Mouse (Mus musculus) forebrain, embryonic 16.5 days (tissue): Measurements from ENCODE around the gene Nol4l. TPM values are rescaled to one million over a fixed set of nuclear protein-coding genes. Genes with fewer than 3 reads are reported as not detected.
A peak's percentile ranks its signal among the peaks of the same experiment; 100 is the strongest.

ENCODE experiments used
- ATAC-seq: fragments of 200-750 bp; cut with Nextera tagmentation; 2 replicates; pipeline ENCODE4 v1.8.0; 2017; ENCODE audit warnings: mild to moderate bottlenecking, moderate library complexity
- H3K27ac ChIP-seq: fragments of 300-500 bp; sonication (generic); 2 replicates; pipeline ENCODE4 v1.5.1; 2014; ENCODE audit warnings: low read length, control low read depth
- H3K27me3 ChIP-seq: fragments of 300-500 bp; sonication (generic); replicated peaks from 2 replicates; pipeline ENCODE4 v1.6.1; 2014; ENCODE audit warnings: low read length; ENCODE audit not compliant: control insufficient read depth, insufficient read depth
- H3K36me3 ChIP-seq: fragments of 300-500 bp; sonication (generic); 2 replicates; pipeline ENCODE4 v1.6.1; 2014; ENCODE audit not compliant: control insufficient read depth, insufficient read depth
- H3K4me1 ChIP-seq: fragments of 300-500 bp; sonication (generic); replicated peaks from 2 replicates; pipeline ENCODE4 v1.6.1; 2014; ENCODE audit warnings: low read length; ENCODE audit not compliant: control insufficient read depth, insufficient read depth
- H3K4me2 ChIP-seq: fragments of 300-500 bp; sonication (generic); 2 replicates; pipeline ENCODE4 v1.6.1; 2014; ENCODE audit warnings: mild to moderate bottlenecking, low read length, control low read depth
- H3K4me3 ChIP-seq: fragments of 300-500 bp; sonication (generic); replicated peaks from 2 replicates; pipeline ENCODE4 v1.5.1; 2014; ENCODE audit warnings: mild to moderate bottlenecking, low read length, control low read depth
- H3K9ac ChIP-seq: fragments of 300-500 bp; sonication (generic); replicated peaks from 2 replicates; pipeline ENCODE4 v1.6.1; 2014; ENCODE audit warnings: low read depth, low read length, control low read depth
- H3K9me3 ChIP-seq: fragments of 300-500 bp; sonication (generic); 2 replicates; pipeline ENCODE4 v1.6.1; 2016; ENCODE audit warnings: low read length; ENCODE audit not compliant: control insufficient read depth
- WGBS: fragments of 180-500 bp; shearing (Covaris S2); extraction: QIAGEN DNeasy Blood & Tissue Kit; methylation state at CpG from one replicate; pipeline ENCODE4 v1.1.7; 2014; 5-methylcytosine and 5-hydroxymethylcytosine counted together
- polyA plus RNA-seq: library from polyadenylated mRNA; unstranded; fragments of >200 nt; fragmentation: Nextera tagmentation; extraction: Ambion mirVana; gene quantifications from 2 replicates; pipeline ENCODE4 v1.2.1, GENCODE M21; 2015

Nol4l gene
- polyA plus RNA-seq, 1 experiment from 2014 or later = 50.4 TPM

DNA sequence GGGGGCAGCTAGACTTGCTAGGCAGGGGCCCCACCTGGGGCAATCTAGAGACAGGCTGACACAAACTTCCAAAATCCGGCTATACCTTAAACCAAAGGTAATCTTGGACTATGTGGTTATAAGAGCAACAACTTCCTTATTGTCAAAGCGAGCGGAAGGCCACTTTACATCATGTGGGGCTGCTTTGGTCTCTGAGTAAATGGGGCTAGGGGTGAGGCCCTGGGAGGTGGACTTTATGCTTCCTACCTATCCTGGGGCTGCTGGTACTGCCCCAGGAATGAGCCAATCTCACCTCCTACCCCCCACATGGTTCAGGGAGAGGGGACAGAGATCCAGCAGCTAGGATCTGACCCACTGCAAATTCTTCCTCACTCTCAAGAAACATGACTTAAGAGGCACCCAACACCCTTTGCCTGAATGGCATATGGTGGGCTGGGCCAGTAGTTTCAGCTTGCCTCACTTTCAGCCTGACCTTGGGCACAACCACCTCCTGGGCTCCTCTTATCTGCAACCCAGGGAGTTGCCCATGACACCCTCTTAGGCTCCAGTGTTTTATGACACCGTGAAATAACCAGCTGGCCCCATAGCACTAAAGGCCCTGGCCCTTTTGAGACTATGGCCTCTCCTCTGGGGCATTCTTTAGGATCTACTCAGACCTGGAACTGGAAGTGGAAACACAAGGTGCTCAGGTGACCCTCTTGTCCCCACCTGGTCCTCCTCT, 104.5 kb downstream of the Nol4l start:
- ATAC-seq = no peak
- no peak overlapping the region for H3K4me2 ChIP-seq
- H3K36me3 ChIP-seq = peaks cover 8% of the 10 kb centered on the region
- no peaks in the 10 kb centered on the region for H3K9me3 ChIP-seq
- H3K9ac ChIP-seq = no peak overlapping the region
- no peak overlapping the region for H3K4me3 ChIP-seq
- WGBS = 89% methylated on average over 4 of the region's 4 CpGs
- peak overlapping the region; percentile 73 for H3K27ac ChIP-seq
- peaks cover 36% of the 10 kb centered on the region for H3K4me1 ChIP-seq
- no peaks in the 10 kb centered on the region for H3K27me3 ChIP-seq

DNA sequence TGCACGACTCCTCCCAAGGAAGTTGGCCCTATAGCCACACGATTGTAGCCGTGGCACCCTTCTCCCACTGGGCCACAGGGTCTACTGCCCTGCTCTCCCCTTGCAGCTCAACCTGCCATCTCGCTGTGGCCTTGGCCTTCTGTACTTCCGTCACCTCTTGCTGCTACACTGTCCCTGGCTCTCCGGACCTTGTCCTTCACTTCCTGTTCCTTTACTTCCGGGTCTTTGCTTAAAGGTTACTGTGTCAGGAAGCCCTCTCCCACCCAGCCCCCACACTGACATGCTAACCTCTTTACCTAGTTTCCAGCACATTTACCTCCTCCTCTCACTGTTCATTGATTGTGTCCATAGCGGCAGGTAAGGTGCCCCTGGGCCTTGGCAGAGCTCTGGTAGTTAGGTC, 105.2 kb downstream of the Nol4l start:
- no peak overlapping the region for H3K4me2 ChIP-seq
- H3K4me1 ChIP-seq = peaks cover 36% of the 10 kb centered on the region
- no peaks in the 10 kb centered on the region for H3K27me3 ChIP-seq
- ATAC-seq = no peak
- WGBS = 87% methylated on average over 8 of the region's 8 CpGs
- H3K27ac ChIP-seq = no peak overlapping the region
- no peak overlapping the region for H3K4me3 ChIP-seq
- H3K9ac ChIP-seq = no peak overlapping the region
- H3K36me3 ChIP-seq = peaks cover 13% of the 10 kb centered on the region
- H3K9me3 ChIP-seq = no peaks in the 10 kb centered on the region

DNA sequence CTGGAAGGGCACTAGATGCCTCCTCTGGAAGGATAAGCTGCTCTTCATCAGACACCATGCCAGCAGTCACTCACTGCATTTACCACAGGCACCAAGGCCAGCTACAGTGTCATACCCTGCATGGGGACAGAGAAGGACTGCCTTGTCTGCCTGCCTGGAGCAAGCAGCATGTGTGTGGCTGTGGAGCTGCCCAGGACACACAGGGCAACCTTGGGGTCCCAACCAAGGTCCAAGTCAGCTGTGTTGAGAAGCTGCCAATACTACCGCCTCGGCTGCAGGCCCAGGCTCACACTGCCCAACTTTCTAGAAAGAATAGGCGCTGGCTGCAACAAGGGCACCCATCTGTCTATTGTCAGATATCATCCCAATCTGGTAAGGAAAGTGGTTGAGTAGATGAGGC, 106.7 kb downstream of the Nol4l start:
- H3K4me3 ChIP-seq = no peak overlapping the region
- H3K9me3 ChIP-seq = no peaks in the 10 kb centered on the region
- H3K9ac ChIP-seq = no peak overlapping the region
- H3K4me2 ChIP-seq = no peak overlapping the region
- H3K27me3 ChIP-seq = no peaks in the 10 kb centered on the region
- WGBS = 72% methylated on average over 3 of the region's 3 CpGs
- H3K36me3 ChIP-seq = peaks cover 9% of the 10 kb centered on the region
- H3K27ac ChIP-seq = no peak overlapping the region
- ATAC-seq = no peak
- peaks cover 42% of the 10 kb centered on the region for H3K4me1 ChIP-seq

DNA sequence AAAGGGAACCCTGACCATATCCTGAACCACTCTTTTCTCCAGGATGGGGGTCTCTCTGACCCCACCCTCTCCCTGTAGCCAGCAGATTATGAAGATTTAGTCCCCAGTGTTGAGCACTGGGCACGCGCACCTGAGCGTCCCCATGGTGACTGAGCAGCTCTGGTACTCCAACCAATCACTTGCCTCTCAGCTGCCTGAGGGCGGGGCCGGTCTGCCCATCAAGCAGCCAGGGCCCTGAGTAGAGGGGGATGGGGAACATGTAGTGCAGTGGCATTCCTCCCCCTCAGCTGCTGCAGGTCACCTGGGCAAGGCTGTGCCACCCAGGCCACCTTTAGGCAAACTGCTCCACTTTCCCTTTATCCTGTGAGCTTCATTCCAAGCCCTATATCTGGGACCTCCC, 107.7 kb downstream of the Nol4l start:
- 12% methylated on average over 5 of the region's 5 CpGs for WGBS
- Histone ChIP-seq H3K4me1 (peaks cover 42% of the 10 kb centered on the region), H3K27me3 (no peaks in the 10 kb centered on the region), H3K4me2 (no peak overlapping the region), H3K4me3 (no peak overlapping the region), H3K27ac (no peak overlapping the region), H3K9ac (no peak overlapping the region), H3K9me3 (no peaks in the 10 kb centered on the region), H3K36me3 (peaks cover 18% of the 10 kb centered on the region)
- peak; percentile 45 for ATAC-seq

DNA sequence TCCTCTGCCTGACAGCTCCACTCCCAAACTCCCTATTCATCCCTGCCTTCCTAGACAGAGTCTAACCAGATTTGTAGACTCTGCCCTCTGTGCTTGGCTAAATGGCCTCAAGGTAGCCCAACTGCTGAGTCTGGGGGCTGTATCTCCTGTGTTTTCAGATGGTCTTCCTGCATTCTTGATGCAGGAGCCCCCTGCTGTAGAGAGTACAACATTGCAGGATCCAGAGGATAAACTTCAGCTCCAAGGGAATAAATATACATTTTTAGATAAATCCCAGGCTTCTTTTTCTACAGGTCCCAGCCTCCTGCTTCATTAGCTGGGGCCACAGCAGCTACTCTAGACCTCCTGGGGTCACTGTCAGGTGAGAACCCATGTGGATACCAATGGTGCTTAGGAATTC, 108.5 kb downstream of the Nol4l start:
- H3K4me2 ChIP-seq = no peak overlapping the region
- H3K4me1 ChIP-seq = peaks cover 37% of the 10 kb centered on the region
- no peak for ATAC-seq
- no peaks in the 10 kb centered on the region for H3K27me3 ChIP-seq
- H3K4me3 ChIP-seq = no peak overlapping the region
- no peak overlapping the region for H3K9ac ChIP-seq
- no peak overlapping the region for H3K27ac ChIP-seq
- H3K36me3 ChIP-seq = peaks cover 22% of the 10 kb centered on the region
- no peaks in the 10 kb centered on the region for H3K9me3 ChIP-seq

DNA sequence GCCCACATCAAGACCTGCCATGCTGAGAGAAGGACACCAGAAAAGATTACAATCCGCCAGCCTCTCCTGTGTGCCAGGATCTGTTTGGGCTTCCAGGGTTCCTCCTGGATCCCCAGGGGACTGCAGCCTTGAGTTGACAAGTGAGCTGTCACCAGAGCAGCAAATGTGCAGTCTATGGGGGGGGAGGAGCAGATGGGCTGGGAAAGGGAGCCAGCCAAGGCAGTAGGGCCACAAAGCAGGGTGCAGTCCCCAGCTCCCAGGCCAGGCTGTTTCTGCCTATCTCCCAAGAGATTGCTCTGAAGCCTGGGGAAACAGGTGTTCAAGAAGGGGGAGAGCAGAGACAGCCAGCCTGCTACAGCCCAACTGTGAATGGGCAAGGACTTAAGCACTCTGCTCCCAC, 111.4 kb downstream of the Nol4l start:
- Histone ChIP-seq H3K27me3 (no peaks in the 10 kb centered on the region), H3K27ac (no peak overlapping the region), H3K9me3 (no peaks in the 10 kb centered on the region), H3K4me2 (no peak overlapping the region), H3K4me3 (no peak overlapping the region), H3K4me1 (peaks cover 22% of the 10 kb centered on the region), H3K36me3 (peaks cover 28% of the 10 kb centered on the region), H3K9ac (no peak overlapping the region)
- ATAC-seq = peak; percentile 52
- 60% methylated on average over 1 of the region's 1 CpGs for WGBS

DNA sequence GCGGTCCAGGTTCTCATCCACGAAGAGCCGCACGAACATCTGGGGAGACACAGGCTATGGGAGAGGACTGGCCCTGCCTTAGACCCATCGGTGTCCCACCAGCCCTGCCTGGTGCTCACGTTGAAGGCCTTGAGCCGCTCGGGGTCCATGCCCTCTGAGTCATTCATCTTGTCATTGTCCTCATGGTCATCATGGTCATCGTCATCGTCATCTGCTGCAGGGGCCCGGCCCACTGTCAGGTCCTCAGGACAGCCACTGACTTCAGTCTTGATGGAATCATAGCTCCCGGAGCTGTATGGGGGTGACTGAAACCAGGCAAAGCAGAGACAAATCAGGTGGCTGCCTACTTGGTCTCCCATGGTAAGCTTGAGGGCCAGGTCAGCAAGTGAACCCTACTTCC, 111.9 kb downstream of the Nol4l start:
- Histone ChIP-seq H3K9ac (no peak overlapping the region), H3K36me3 (peaks cover 30% of the 10 kb centered on the region), H3K4me3 (no peak overlapping the region), H3K27ac (no peak overlapping the region), H3K9me3 (no peaks in the 10 kb centered on the region), H3K27me3 (no peaks in the 10 kb centered on the region), H3K4me2 (no peak overlapping the region), H3K4me1 (peaks cover 18% of the 10 kb centered on the region)
- 98% methylated on average over 12 of the region's 12 CpGs for whole genome bisulfite sequencing
- no peak for ATAC-seq

DNA sequence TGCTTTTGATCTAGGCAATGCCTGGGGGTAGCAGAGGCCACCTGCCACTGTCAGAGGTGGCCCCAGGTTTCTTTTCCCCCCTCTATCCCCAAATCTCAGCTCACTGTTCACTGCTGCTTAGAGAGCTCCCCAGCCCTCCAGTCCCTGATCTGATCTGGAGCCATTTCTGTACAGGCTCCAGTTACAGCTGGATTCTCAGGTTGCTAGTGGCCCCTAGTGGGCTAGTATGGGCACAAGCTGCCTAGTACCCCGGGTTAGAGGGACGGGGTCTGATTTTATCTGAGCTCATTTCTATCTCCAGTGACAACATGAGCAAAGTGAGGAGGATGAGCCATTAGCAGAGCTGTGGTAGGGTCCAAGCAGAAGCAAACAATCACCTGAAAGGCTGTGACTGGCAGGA, 115.2 kb downstream of the Nol4l start:
- Histone ChIP-seq H3K9me3 (no peaks in the 10 kb centered on the region), H3K4me3 (no peak overlapping the region), H3K27ac (no peak overlapping the region), H3K4me1 (peaks cover 8% of the 10 kb centered on the region; the same call in 1 of the 2 replicates), H3K36me3 (peaks cover 48% of the 10 kb centered on the region), H3K9ac (no peak overlapping the region), H3K4me2 (no peak overlapping the region), H3K27me3 (no peaks in the 10 kb centered on the region)
- ATAC-seq = no peak
- 42% methylated on average over 2 of the region's 2 CpGs for WGBS

DNA sequence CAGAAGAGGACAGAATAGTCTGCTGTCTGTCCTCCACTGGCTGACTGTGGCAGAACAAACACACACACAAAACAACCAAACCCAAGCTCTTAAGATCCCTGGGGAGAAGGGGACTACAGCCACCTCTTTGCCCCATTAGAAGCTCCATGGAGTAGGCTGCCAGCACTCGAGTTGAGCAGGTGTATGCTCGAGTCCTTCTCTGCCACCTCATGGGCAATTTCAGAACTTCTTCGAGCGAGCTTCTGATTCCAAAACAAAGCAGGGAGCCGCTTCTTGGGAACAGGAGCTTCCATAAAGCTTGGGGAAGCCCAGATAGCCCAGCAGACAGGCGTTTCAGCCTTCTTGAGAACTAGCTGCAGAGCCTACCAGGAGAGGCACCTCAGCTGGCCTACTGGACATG, 117.2 kb downstream of the Nol4l start:
- no peaks in the 10 kb centered on the region for H3K4me1 ChIP-seq
- 59% methylated on average over 6 of the region's 6 CpGs for WGBS
- H3K27me3 ChIP-seq = no peaks in the 10 kb centered on the region
- H3K9me3 ChIP-seq = no peaks in the 10 kb centered on the region
- ATAC-seq = no peak
- H3K27ac ChIP-seq = no peak overlapping the region
- H3K4me3 ChIP-seq = no peak overlapping the region
- H3K36me3 ChIP-seq = peaks cover 45% of the 10 kb centered on the region
- no peak overlapping the region for H3K9ac ChIP-seq
- H3K4me2 ChIP-seq = no peak overlapping the region

DNA sequence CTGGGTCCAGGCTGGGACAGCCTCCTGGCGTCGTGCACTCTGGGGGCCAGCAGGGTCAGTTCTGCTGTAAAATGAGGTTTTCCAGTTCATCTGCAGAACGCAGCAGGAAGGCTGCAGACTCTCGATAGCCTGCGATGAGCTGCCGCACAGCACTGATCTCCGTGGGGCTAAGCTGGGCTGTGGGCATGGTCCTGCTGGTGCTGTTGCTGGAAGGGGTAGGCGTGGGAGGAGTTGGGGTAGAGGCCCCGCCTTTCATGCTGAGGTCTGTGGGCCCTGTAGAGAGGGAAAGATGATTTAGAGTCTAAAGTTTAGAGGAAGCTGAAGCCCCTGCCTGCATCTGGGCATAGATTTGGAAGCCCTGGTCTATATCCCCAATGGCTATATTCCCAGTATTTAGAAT, 118.2 kb downstream of the Nol4l start:
- no peaks in the 10 kb centered on the region for H3K27me3 ChIP-seq
- H3K4me1 ChIP-seq = no peaks in the 10 kb centered on the region
- no peak overlapping the region for H3K4me3 ChIP-seq
- H3K9me3 ChIP-seq = no peaks in the 10 kb centered on the region
- no peak overlapping the region for H3K9ac ChIP-seq
- no peak overlapping the region for H3K27ac ChIP-seq
- 66% methylated on average over 9 of the region's 9 CpGs for WGBS
- H3K36me3 ChIP-seq = peaks cover 41% of the 10 kb centered on the region
- H3K4me2 ChIP-seq = no peak overlapping the region
- no peak for ATAC-seq
